Comparison of ENCODE assay signal across 8 mouse cellular contexts in the genomic region with DNA sequence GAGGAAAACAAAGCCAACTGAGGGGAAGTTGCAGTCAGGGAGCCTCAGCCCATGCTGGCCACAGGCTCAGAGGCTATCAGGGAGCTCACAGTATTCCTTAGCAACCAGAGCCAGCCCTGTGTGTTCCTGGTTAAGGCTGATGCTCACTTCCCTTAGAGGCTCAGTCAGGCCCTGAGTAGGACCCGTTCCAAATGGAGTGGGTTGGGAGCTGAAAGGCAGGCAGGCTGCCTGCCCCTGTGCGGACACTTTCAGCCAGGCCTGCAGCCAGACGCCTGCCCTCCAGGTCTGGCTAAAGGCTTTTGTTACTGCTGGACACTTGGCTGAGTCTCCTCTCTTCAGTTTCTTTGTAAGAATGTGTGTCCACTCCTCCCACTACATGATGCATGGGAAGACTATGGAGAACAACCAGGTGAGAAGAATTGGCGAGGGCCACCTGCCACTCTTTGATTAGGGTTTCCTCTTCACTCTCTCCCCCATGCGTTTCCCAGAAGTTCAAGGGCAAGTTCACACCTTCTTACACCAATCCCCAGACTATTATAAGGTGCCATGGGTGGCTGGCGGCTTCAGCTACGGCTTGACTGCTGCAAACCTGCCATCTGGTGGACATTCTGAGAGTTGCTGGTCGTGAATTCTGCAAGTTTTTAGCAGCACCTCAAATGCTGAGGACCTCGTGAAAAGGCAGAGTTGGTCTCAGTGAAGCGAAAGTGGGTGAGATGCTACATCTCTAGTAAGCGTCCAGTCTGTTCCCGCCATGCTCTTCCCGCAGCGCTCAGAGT. TPM values are rescaled to one million over a fixed set of nuclear protein-coding genes. Genes with fewer than 3 reads are reported as not detected.
DNase-seq lines count a peak whose midpoint lies in the region; ATAC-seq and TF ChIP-seq lines count a peak whose summit lies in the region.

No protein-coding gene starts in this region.

- TF ChIP-seq CTCF in cerebellum, adult 2 months (IDR thresholded peaks at IDR 0.05; ENCODE audit: borderline replicate concordance, insufficient read depth, low read depth, low read length), result peak; percentile 88

- no peak overlapping the region for H3K27ac ChIP-seq in hindbrain, embryonic 10.5 days
- no peak overlapping the region for H3K27ac ChIP-seq in hindbrain, embryonic 12.5 days
- H3K27ac ChIP-seq in cerebellum, adult 2 months (ENCODE audit: insufficient read depth, low read length), result no peak overlapping the region
- H3K27ac ChIP-seq in hindbrain, embryonic 13.5 days, result no peak overlapping the region
- H3K27ac ChIP-seq in midbrain, embryonic 13.5 days, result no peak overlapping the region

- ATAC-seq in hindbrain, embryonic 12.5 days (ENCODE audit: low FRiP score), result no peak
- ATAC-seq in hindbrain, embryonic 13.5 days (ENCODE audit: low FRiP score), result no peak
- peak; percentile 63; the same call in 1 of the 2 replicates for ATAC-seq in midbrain, embryonic 13.5 days

- H3K27me3 ChIP-seq in hindbrain, embryonic 10.5 days (ENCODE audit: insufficient read depth, poor library complexity, severe bottlenecking), result 0 out of 2 replicates have a peak, but pooled peaks cover 4% of the 10 kb centered on the region
- no peaks in the 10 kb centered on the region for H3K27me3 ChIP-seq in hindbrain, embryonic 12.5 days
- H3K27me3 ChIP-seq in cerebellum, adult 2 months (ENCODE audit: control insufficient read depth, insufficient read depth, low read length), result no peaks in the 10 kb centered on the region
- no peaks in the 10 kb centered on the region for H3K27me3 ChIP-seq in hindbrain, embryonic 13.5 days
- H3K27me3 ChIP-seq in midbrain, embryonic 13.5 days, result 0 out of 2 replicates have a peak, but pooled peaks cover 3% of the 10 kb centered on the region
- no peaks in the 10 kb centered on the region for H3K27me3 ChIP-seq in splenic B cell, adult 2 months (ENCODE audit: control insufficient read depth, insufficient read depth, low read length, poor library complexity, severe bottlenecking)

- DNase-seq in hindbrain, embryonic 10.5 days (ENCODE audit: low spot score), result peak; percentile 70
- peak; percentile 56 to 68 for DNase-seq in cerebellum, adult 2 months
- peak; percentile 27 to 68 for DNase-seq in frontal cortex, postnatal 10 days (ENCODE audit: low spot score in 2 of 2)
- DNase-seq in left cerebral cortex, adult 8-10 months (ENCODE audit: low spot score in 2 of 2), result peak; percentile 8 to 68
- DNase-seq in splenic B cell, adult 2 months (ENCODE audit: low read depth, low spot score), result peak; percentile 62

- H3K4me3 ChIP-seq in hindbrain, embryonic 10.5 days, result no peak overlapping the region
- no peak overlapping the region for H3K4me3 ChIP-seq in hindbrain, embryonic 12.5 days
- H3K4me3 ChIP-seq in cerebellum, adult 2 months (replicated peaks; ENCODE audit: insufficient read depth, low read depth, low read length), result no peak overlapping the region
- H3K4me3 ChIP-seq in hindbrain, embryonic 13.5 days, result no peak overlapping the region
- no peak overlapping the region for H3K4me3 ChIP-seq in midbrain, embryonic 13.5 days (replicated peaks)

- H3K9me3 ChIP-seq in hindbrain, embryonic 10.5 days, result no peaks in the 10 kb centered on the region
- H3K9me3 ChIP-seq in hindbrain, embryonic 12.5 days (replicated peaks), result no peaks in the 10 kb centered on the region
- H3K9me3 ChIP-seq in hindbrain, embryonic 13.5 days, result no peaks in the 10 kb centered on the region
- H3K9me3 ChIP-seq in midbrain, embryonic 13.5 days, result no peaks in the 10 kb centered on the region

- no peaks in the 10 kb centered on the region for H3K36me3 ChIP-seq in hindbrain, embryonic 10.5 days
- H3K36me3 ChIP-seq in hindbrain, embryonic 12.5 days, result no peaks in the 10 kb centered on the region
- no peaks in the 10 kb centered on the region for H3K36me3 ChIP-seq in hindbrain, embryonic 13.5 days
- no peaks in the 10 kb centered on the region for H3K36me3 ChIP-seq in midbrain, embryonic 13.5 days
- H3K36me3 ChIP-seq in splenic B cell, adult 2 months (ENCODE audit: control insufficient read depth, insufficient read depth, low read length, poor library complexity, severe bottlenecking), result no peaks in the 10 kb centered on the region; the same call in 1 of the 2 replicates

- no peak overlapping the region for H3K9ac ChIP-seq in hindbrain, embryonic 12.5 days
- H3K9ac ChIP-seq in hindbrain, embryonic 13.5 days, result peak overlapping the region; percentile 29; the same call in 1 of the 2 replicates
- H3K9ac ChIP-seq in midbrain, embryonic 13.5 days (replicated peaks), result no peak overlapping the region

- 19% methylated on average over 14 of the region's 14 CpGs for WGBS in hindbrain, embryonic 10.5 days
- WGBS in hindbrain, embryonic 12.5 days, result 18% methylated on average over 14 of the region's 14 CpGs
- WGBS in cerebellum, adult 2 months, result 7% methylated on average over 14 of the region's 14 CpGs
- WGBS in hindbrain, embryonic 13.5 days, result 19% methylated on average over 14 of the region's 14 CpGs
- WGBS in midbrain, embryonic 13.5 days, result 16% methylated on average over 14 of the region's 14 CpGs

- TF ChIP-seq POLR2A in cerebellum, adult 2 months (IDR thresholded peaks at IDR 0.05; ENCODE audit: borderline replicate concordance, insufficient read depth, low read length), result no peak

- no peak overlapping the region for H3K4me2 ChIP-seq in hindbrain, embryonic 12.5 days (replicated peaks)
- no peak overlapping the region for H3K4me2 ChIP-seq in hindbrain, embryonic 13.5 days
- no peak overlapping the region for H3K4me2 ChIP-seq in midbrain, embryonic 13.5 days (replicated peaks)

- peaks cover 5% of the 10 kb centered on the region for H3K4me1 ChIP-seq in hindbrain, embryonic 10.5 days (replicated peaks)
- 0 out of 2 replicates have a peak, but pooled peaks cover 3% of the 10 kb centered on the region for H3K4me1 ChIP-seq in hindbrain, embryonic 12.5 days
- H3K4me1 ChIP-seq in cerebellum, adult 2 months (ENCODE audit: control insufficient read depth, insufficient read depth, low read length), result no peaks in the 10 kb centered on the region
- no peaks in the 10 kb centered on the region for H3K4me1 ChIP-seq in hindbrain, embryonic 13.5 days (replicated peaks)
- H3K4me1 ChIP-seq in midbrain, embryonic 13.5 days (replicated peaks), result no peaks in the 10 kb centered on the region

RNA-seq across cellular contexts. Expression of a gene that starts 9.6 kb away (rescaled TPM):
- polyA plus RNA-seq in hindbrain, embryonic 10.5 days (2016; fragmentation: Nextera tagmentation; extraction: Ambion mirVana), result not detected in 2 replicates
- not detected in 2 replicates for polyA plus RNA-seq in hindbrain, embryonic 12.5 days (2016; fragmentation: Nextera tagmentation; extraction: Ambion mirVana)
- polyA plus RNA-seq in cerebellum, adult 2 months (2012; rRNA removed), result not detected in 2 replicates
- not detected in 2 replicates for polyA plus RNA-seq in hindbrain, embryonic 13.5 days (2015; fragmentation: Nextera tagmentation; extraction: Ambion mirVana)
- not detected for total RNA-seq in left cerebral cortex, adult 8-10 months (2022)
- not detected in 2 replicates for polyA plus RNA-seq in midbrain, embryonic 13.5 days (2015; fragmentation: Nextera tagmentation; extraction: Ambion mirVana)

RNA-seq across cellular contexts. Expression of a gene that starts 14.4 kb away (rescaled TPM):
- 11.4 and 11.9 TPM in 2 replicates for polyA plus RNA-seq in hindbrain, embryonic 10.5 days (2016; fragmentation: Nextera tagmentation; extraction: Ambion mirVana)
- 20.1 and 21.9 TPM in 2 replicates for polyA plus RNA-seq in hindbrain, embryonic 12.5 days (2016; fragmentation: Nextera tagmentation; extraction: Ambion mirVana)
- polyA plus RNA-seq in cerebellum, adult 2 months (2012; rRNA removed), result 8.3 and 9.8 TPM in 2 replicates
- 6.3 and 8.2 TPM in 2 replicates for polyA plus RNA-seq in hindbrain, embryonic 13.5 days (2015; fragmentation: Nextera tagmentation; extraction: Ambion mirVana)
- 1 to 10 TPM; 8.1 to 8.8 (median 8.3) TPM for total RNA-seq in left cerebral cortex, adult 8-10 months (2022)
- 6.0 TPM in 2 replicates for polyA plus RNA-seq in midbrain, embryonic 13.5 days (2015; fragmentation: Nextera tagmentation; extraction: Ambion mirVana)

RNA-seq across cellular contexts. Expression of a gene that starts 20.9 kb away (rescaled TPM):
- not detected in 2 replicates for polyA plus RNA-seq in hindbrain, embryonic 10.5 days (2016; fragmentation: Nextera tagmentation; extraction: Ambion mirVana)
- polyA plus RNA-seq in hindbrain, embryonic 12.5 days (2016; fragmentation: Nextera tagmentation; extraction: Ambion mirVana), result not detected in 2 replicates
- polyA plus RNA-seq in cerebellum, adult 2 months (2012; rRNA removed), result not detected in 2 replicates
- not detected in 2 replicates for polyA plus RNA-seq in hindbrain, embryonic 13.5 days (2015; fragmentation: Nextera tagmentation; extraction: Ambion mirVana)
- not detected for total RNA-seq in left cerebral cortex, adult 8-10 months (2022)
- polyA plus RNA-seq in midbrain, embryonic 13.5 days (2015; fragmentation: Nextera tagmentation; extraction: Ambion mirVana), result not detected in 2 replicates

RNA-seq across cellular contexts. Expression of a gene that starts 37.2 kb away (rescaled TPM):
- not detected in 2 replicates for polyA plus RNA-seq in hindbrain, embryonic 10.5 days (2016; fragmentation: Nextera tagmentation; extraction: Ambion mirVana)
- polyA plus RNA-seq in hindbrain, embryonic 12.5 days (2016; fragmentation: Nextera tagmentation; extraction: Ambion mirVana), result not detected in 2 replicates
- polyA plus RNA-seq in cerebellum, adult 2 months (2012; rRNA removed), result not detected in 2 replicates
- polyA plus RNA-seq in hindbrain, embryonic 13.5 days (2015; fragmentation: Nextera tagmentation; extraction: Ambion mirVana), result not detected in 2 replicates
- total RNA-seq in left cerebral cortex, adult 8-10 months (2022), result not detected
- not detected in 2 replicates for polyA plus RNA-seq in midbrain, embryonic 13.5 days (2015; fragmentation: Nextera tagmentation; extraction: Ambion mirVana)
